Mouse (Mus musculus) testis, adult 2 months (tissue): ENCODE results near the gene Adipoq. TPM values are rescaled to one million over a fixed set of nuclear protein-coding genes. Genes with fewer than 3 reads are reported as not detected.
A peak's percentile ranks its signal among the peaks of the same experiment; 100 is the strongest.

Experiments used
- H3K27ac ChIP-seq: fragments of 200-500 bp; 2 replicates; pipeline ENCODE4 v1.5.1; 2012; ENCODE audit warnings: low read depth, low read length; ENCODE audit not compliant: control insufficient read depth, insufficient read depth
- H3K27me3 ChIP-seq: fragments of 200-500 bp; 2 replicates; pipeline ENCODE4 v1.6.1; 2012; ENCODE audit warnings: mild to moderate bottlenecking, low read length, moderate library complexity; ENCODE audit not compliant: control insufficient read depth, insufficient read depth
- H3K36me3 ChIP-seq: fragments of 200-500 bp; 2 replicates; pipeline ENCODE4 v1.6.1; 2012; ENCODE audit warnings: mild to moderate bottlenecking, low read length; ENCODE audit not compliant: control insufficient read depth, insufficient read depth
- H3K4me1 ChIP-seq: fragments of 200-500 bp; 2 replicates; pipeline ENCODE4 v1.6.1; 2012; ENCODE audit warnings: low read length; ENCODE audit not compliant: control insufficient read depth, insufficient read depth
- H3K4me3 ChIP-seq: fragments of 200-500 bp; 2 replicates; pipeline ENCODE4 v1.5.1; 2012; ENCODE audit warnings: low read depth, mild to moderate bottlenecking, low read length, moderate library complexity, mixed read lengths; ENCODE audit not compliant: control insufficient read depth
- CTCF ChIP-seq: fragments of 200-500 bp; IDR thresholded peaks from 2 replicates; pipeline ENCODE4 v1.5.1; 2012; ENCODE audit warnings: low read depth, mild to moderate bottlenecking, inconsistent platforms, low read length, moderate library complexity; ENCODE audit not compliant: control insufficient read depth, insufficient read depth, insufficient replicate concordance
- POLR2A ChIP-seq: fragments of 200-500 bp; IDR thresholded peaks from 2 replicates; pipeline ENCODE4 v1.6.1; 2012; ENCODE audit warnings: low read depth, mild to moderate bottlenecking, inconsistent platforms, low read length, moderate library complexity; ENCODE audit not compliant: control insufficient read depth
- polyA plus RNA-seq: library from polyadenylated mRNA; depleted of rRNA; stranded (reverse); fragments of >200 nt; gene quantifications from 2 replicates; pipeline ENCODE4 v1.2.3, GENCODE M21; 2012

Adipoq gene
- polyA plus RNA-seq, 1 experiment = 16.1 TPM

GRCm38 (mm10) chr16:23103038-23103745 is 43.1 kb upstream of the Adipoq start:
- H3K36me3 ChIP-seq = no peaks in the 10 kb centered on the region
- peaks cover 3% of the 10 kb centered on the region; the same call in 1 of the 2 replicates for H3K27me3 ChIP-seq
- peaks cover 12% of the 10 kb centered on the region for H3K4me1 ChIP-seq
- TF ChIP-seq POLR2A (no peak), CTCF (no peak)
- peak overlapping the region; percentile 27 for H3K27ac ChIP-seq
- H3K4me3 ChIP-seq = peak overlapping the region; percentile 85

- peaks cover 3% of the 10 kb centered on the region; the same call in 1 of the 2 replicates for H3K27me3 ChIP-seq
- H3K27ac ChIP-seq = peak overlapping the region; percentile 7
- peaks cover 12% of the 10 kb centered on the region for H3K4me1 ChIP-seq
- no peak for TF ChIP-seq POLR2A
- no peak for TF ChIP-seq CTCF
- H3K36me3 ChIP-seq = no peaks in the 10 kb centered on the region
- peak overlapping the region; percentile 85 for H3K4me3 ChIP-seq
Measured at GRCm38 (mm10) chr16:23103841-23104240, 42.5 kb upstream of the Adipoq start.

GRCm38 (mm10) chr16:23106121-23106520 is 40.2 kb upstream of the Adipoq start:
- peak overlapping the region; percentile 70 for H3K27ac ChIP-seq
- no peak for TF ChIP-seq CTCF
- no peak for TF ChIP-seq POLR2A

GRCm38 (mm10) chr16:23107231-23107942 is 38.9 kb upstream of the Adipoq start, which contains the start of gene Eif4a2:
TSS of gene Eif4a2 (plus strand) at chr16:23107444.
- Histone ChIP-seq H3K36me3 (no peaks in the 10 kb centered on the region), H3K27me3 (no peaks in the 10 kb centered on the region), H3K27ac (peak within 1 kb of the TSS; percentile 99), H3K4me3 (peak within 1 kb of the TSS; percentile 83), H3K4me1 (no peaks in the 10 kb centered on the region)
- TF ChIP-seq CTCF (no peak), POLR2A (peak; percentile 95)

More at GRCm38 (mm10) chr16:23106121-23106520, 40.2 kb upstream of the Adipoq start:
- Histone ChIP-seq H3K36me3 (no peaks in the 10 kb centered on the region), H3K27me3 (no peaks in the 10 kb centered on the region), H3K4me3 (peak overlapping the region; percentile 80), H3K4me1 (no peaks in the 10 kb centered on the region)

- no peaks in the 10 kb centered on the region for H3K36me3 ChIP-seq
- no peak; the same call in 1 of the 2 replicates for TF ChIP-seq CTCF
- TF ChIP-seq POLR2A = peak; percentile 76; the same call in 1 of the 2 replicates
- H3K4me1 ChIP-seq = no peaks in the 10 kb centered on the region
- H3K4me3 ChIP-seq = peak overlapping the region; percentile 83
- peak overlapping the region; percentile 99 for H3K27ac ChIP-seq
- H3K27me3 ChIP-seq = no peaks in the 10 kb centered on the region
Measured at GRCm38 (mm10) chr16:23107946-23108759, 38.2 kb upstream of the Adipoq start.

GRCm38 (mm10) chr16:23108943-23109342 is 37.4 kb upstream of the Adipoq start:
- Histone ChIP-seq H3K27me3 (no peaks in the 10 kb centered on the region), H3K27ac (no peak overlapping the region), H3K36me3 (no peaks in the 10 kb centered on the region), H3K4me3 (peak overlapping the region; percentile 83; the same call in 1 of the 2 replicates), H3K4me1 (no peaks in the 10 kb centered on the region)
- TF ChIP-seq CTCF (no peak), POLR2A (no peak)
